Mouse (Mus musculus) thymus, adult 2 months (tissue): ENCODE results near the gene Wdr89.
"Not testable (repeated sequence)": the region's sequence is repeated elsewhere in the genome, so short reads cannot be mapped to it uniquely, and the experiment has no call there.

Experiments
- CTCF ChIP-seq: fragments of 200-500 bp; IDR thresholded peaks from 2 replicates; pipeline ENCODE4 v1.5.1; 2012; ENCODE audit warnings: mild to moderate bottlenecking, control low read depth, low read length, moderate library complexity, borderline replicate concordance; ENCODE audit not compliant: control insufficient read depth, poor library complexity, insufficient read depth; ENCODE audit errors: extremely low read depth
- POLR2A ChIP-seq: fragments of 200-500 bp; IDR thresholded peaks from 2 replicates; pipeline ENCODE4 v1.6.1; 2012; ENCODE audit warnings: mild to moderate bottlenecking, low read length, control low read depth, moderate library complexity; ENCODE audit not compliant: control insufficient read depth, poor library complexity, insufficient read depth; ENCODE audit errors: extremely low read depth

DNA sequence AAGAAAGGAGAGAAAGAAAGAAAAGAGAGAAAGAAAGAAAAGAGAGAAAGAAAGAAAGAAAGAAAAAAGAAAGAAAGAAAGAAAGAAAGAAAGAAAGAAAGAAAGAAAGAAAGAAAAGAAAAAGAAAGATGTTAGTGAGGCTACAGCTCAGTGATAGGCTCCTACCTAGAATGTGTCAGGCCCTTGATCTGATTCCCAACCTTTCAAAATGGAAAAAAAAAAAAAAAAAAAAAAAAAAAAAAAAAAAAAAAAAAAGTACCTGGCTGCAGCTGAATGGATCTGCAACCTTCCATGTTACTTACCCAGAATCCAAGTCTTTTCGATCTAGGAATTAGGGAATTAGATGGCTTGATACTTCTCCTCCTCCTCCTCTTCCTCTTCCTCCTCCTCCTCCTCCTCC lies 26.5 kb upstream of the Wdr89 start:
- not testable (repeated sequence) for TF ChIP-seq CTCF, POLR2A
